Mouse (Mus musculus) limb, embryonic 13.5 days (tissue): ENCODE measurements around the gene Med27. TPM values are rescaled to one million over a fixed set of nuclear protein-coding genes. Genes with fewer than 3 reads are reported as not detected.
"Not testable (repeated sequence)": the region's sequence is repeated elsewhere in the genome, so short reads cannot be mapped to it uniquely, and the experiment has no call there.

ENCODE experiments used
- ATAC-seq: fragments of 200-750 bp; cut with Nextera tagmentation; 2 replicates; pipeline ENCODE4 v1.8.0; 2017; ENCODE audit warnings: low read depth, moderate number of reproducible peaks, moderate TSS enrichment; ENCODE audit not compliant: low FRiP score
- H3K27ac ChIP-seq: fragments of 300-500 bp; sonication (generic); 2 replicates; pipeline ENCODE4 v1.5.1; 2015; ENCODE audit warnings: inconsistent platforms, mild to moderate bottlenecking, moderate library complexity
- H3K27me3 ChIP-seq: fragments of 300-500 bp; sonication (generic); 2 replicates; pipeline ENCODE4 v1.6.1; 2015; ENCODE audit warnings: mild to moderate bottlenecking, inconsistent platforms
- H3K36me3 ChIP-seq: fragments of 300-500 bp; sonication (generic); 2 replicates; pipeline ENCODE4 v1.6.1; 2015; ENCODE audit warnings: inconsistent platforms, mild to moderate bottlenecking, moderate library complexity
- H3K4me1 ChIP-seq: fragments of 300-500 bp; sonication (generic); 2 replicates; pipeline ENCODE4 v1.6.1; 2015; ENCODE audit warnings: inconsistent platforms
- H3K4me2 ChIP-seq: fragments of 300-500 bp; sonication (generic); replicated peaks from 2 replicates; pipeline ENCODE4 v1.6.1; 2015; ENCODE audit warnings: inconsistent platforms, mild to moderate bottlenecking, moderate library complexity
- H3K4me3 ChIP-seq: fragments of 300-500 bp; sonication (generic); 2 replicates; pipeline ENCODE4 v1.5.1; 2015; ENCODE audit warnings: moderate library complexity, mild to moderate bottlenecking, inconsistent platforms
- H3K9ac ChIP-seq: fragments of 300-500 bp; sonication (generic); 2 replicates; pipeline ENCODE4 v1.6.1; 2015; ENCODE audit warnings: mild to moderate bottlenecking, inconsistent platforms
- H3K9me3 ChIP-seq: fragments of 300-500 bp; sonication (generic); 2 replicates; pipeline ENCODE4 v1.6.1; 2016; ENCODE audit warnings: inconsistent platforms
- WGBS: fragments of 180-500 bp; shearing (Covaris S2); methylation state at CpG from one replicate; pipeline ENCODE4 v1.1.7; 2015; 5-methylcytosine and 5-hydroxymethylcytosine counted together
- polyA plus RNA-seq: library from polyadenylated mRNA; unstranded; fragments of >200 nt; fragmentation: Nextera tagmentation; extraction: Ambion mirVana; gene quantifications from 2 replicates; pipeline ENCODE4 v1.2.1, GENCODE M21; 2015

The Med27 gene
- polyA plus RNA-seq, 1 experiment from 2014 or later: 55.6 TPM

GRCm38 (mm10) chr2:29516621-29517170 lies 170.1 kb downstream of the Med27 start:
- no peak overlapping the region for H3K4me3 ChIP-seq
- no peak overlapping the region for H3K9ac ChIP-seq
- no peaks in the 10 kb centered on the region for H3K36me3 ChIP-seq
- 39% methylated on average over 9 of the region's 9 CpGs for WGBS
- ATAC-seq: no peak
- no peaks in the 10 kb centered on the region for H3K27me3 ChIP-seq
- H3K9me3 ChIP-seq: no peaks in the 10 kb centered on the region
- peaks cover 43% of the 10 kb centered on the region for H3K4me1 ChIP-seq
- no peak overlapping the region for H3K27ac ChIP-seq
- no peak overlapping the region for H3K4me2 ChIP-seq

- Histone ChIP-seq H3K36me3 (no peaks in the 10 kb centered on the region), H3K9me3 (no peaks in the 10 kb centered on the region), H3K9ac (no peak overlapping the region), H3K4me3 (no peak overlapping the region), H3K4me1 (peaks cover 39% of the 10 kb centered on the region), H3K27me3 (no peaks in the 10 kb centered on the region), H3K27ac (no peak overlapping the region), H3K4me2 (no peak overlapping the region)
- no peak for ATAC-seq
- WGBS: 16% methylated on average over 3 of the region's 3 CpGs
These were observed 172.8 kb downstream of the Med27 start for GRCm38 (mm10) chr2:29519402-29519801.

GRCm38 (mm10) chr2:29520206-29520605 lies 173.6 kb downstream of the Med27 start:
- Histone ChIP-seq H3K27me3 (no peaks in the 10 kb centered on the region), H3K9me3 (no peaks in the 10 kb centered on the region), H3K4me3 (no peak overlapping the region), H3K4me1 (peaks cover 47% of the 10 kb centered on the region), H3K36me3 (no peaks in the 10 kb centered on the region), H3K27ac (no peak overlapping the region), H3K9ac (no peak overlapping the region), H3K4me2 (no peak overlapping the region)
- 70% methylated on average over 6 of the region's 6 CpGs for WGBS
- ATAC-seq: no peak

- ATAC-seq: no peak
- H3K4me1 ChIP-seq: peaks cover 51% of the 10 kb centered on the region
- H3K27ac ChIP-seq: no peak overlapping the region
- no peak overlapping the region for H3K9ac ChIP-seq
- no peak overlapping the region for H3K4me3 ChIP-seq
- H3K4me2 ChIP-seq: no peak overlapping the region
- H3K36me3 ChIP-seq: no peaks in the 10 kb centered on the region
- no peaks in the 10 kb centered on the region for H3K9me3 ChIP-seq
- H3K27me3 ChIP-seq: no peaks in the 10 kb centered on the region
- 80% methylated on average over 7 of the region's 7 CpGs for WGBS
These were observed 174.9 kb downstream of the Med27 start for GRCm38 (mm10) chr2:29521486-29521885.

- Histone ChIP-seq H3K27ac (no peak overlapping the region), H3K4me3 (no peak overlapping the region), H3K4me1 (peaks cover 33% of the 10 kb centered on the region), H3K36me3 (no peaks in the 10 kb centered on the region), H3K9me3 (no peaks in the 10 kb centered on the region), H3K27me3 (no peaks in the 10 kb centered on the region), H3K9ac (no peak overlapping the region), H3K4me2 (no peak overlapping the region)
- WGBS: 73% methylated on average over 12 of the region's 12 CpGs
- no peak for ATAC-seq
These were observed 177.5 kb downstream of the Med27 start for GRCm38 (mm10) chr2:29523918-29524811.

GRCm38 (mm10) chr2:29525273-29525805 lies 178.7 kb downstream of the Med27 start:
- no peak overlapping the region for H3K4me2 ChIP-seq
- peak overlapping the region; percentile 3; the same call in 1 of the 2 replicates for H3K9ac ChIP-seq
- no peaks in the 10 kb centered on the region for H3K9me3 ChIP-seq
- no peak for ATAC-seq
- WGBS: 30% methylated on average over 4 of the region's 4 CpGs
- H3K36me3 ChIP-seq: no peaks in the 10 kb centered on the region
- no peak overlapping the region for H3K4me3 ChIP-seq
- no peaks in the 10 kb centered on the region for H3K27me3 ChIP-seq
- H3K4me1 ChIP-seq: peaks cover 31% of the 10 kb centered on the region
- H3K27ac ChIP-seq: no peak overlapping the region

- no peak overlapping the region for H3K4me2 ChIP-seq
These were observed 179.6 kb downstream of the Med27 start for GRCm38 (mm10) chr2:29526266-29526665.

GRCm38 (mm10) chr2:29527480-29527879 lies 180.9 kb downstream of the Med27 start:
- not testable (repeated sequence) for ATAC-seq, H3K27me3 ChIP-seq, H3K4me3 ChIP-seq, H3K4me2 ChIP-seq, H3K36me3 ChIP-seq, H3K9ac ChIP-seq, H3K9me3 ChIP-seq, H3K27ac ChIP-seq
- peaks cover 31% of the 10 kb centered on the region for H3K4me1 ChIP-seq
- 74% methylated on average over 8 of the region's 9 CpGs for WGBS

More at GRCm38 (mm10) chr2:29526266-29526665, 179.6 kb downstream of the Med27 start:
- WGBS: 50% methylated on average over 14 of the region's 14 CpGs
- H3K9ac ChIP-seq: no peak overlapping the region
- no peak overlapping the region for H3K27ac ChIP-seq
- no peak for ATAC-seq
- no peaks in the 10 kb centered on the region for H3K36me3 ChIP-seq
- peaks cover 31% of the 10 kb centered on the region for H3K4me1 ChIP-seq
- no peaks in the 10 kb centered on the region for H3K9me3 ChIP-seq
- no peak overlapping the region for H3K4me3 ChIP-seq
- no peaks in the 10 kb centered on the region for H3K27me3 ChIP-seq

GRCm38 (mm10) chr2:29528811-29529210 lies 182.2 kb downstream of the Med27 start:
- Histone ChIP-seq H3K4me3 (no peak overlapping the region), H3K4me1 (peaks cover 31% of the 10 kb centered on the region), H3K9ac (no peak overlapping the region), H3K9me3 (no peaks in the 10 kb centered on the region; the same call in 1 of the 2 replicates), H3K27me3 (no peaks in the 10 kb centered on the region), H3K4me2 (no peak overlapping the region), H3K27ac (no peak overlapping the region), H3K36me3 (no peaks in the 10 kb centered on the region)
- ATAC-seq: no peak
- 90% methylated on average over 5 of the region's 5 CpGs for WGBS

- H3K27me3 ChIP-seq, H3K4me2 ChIP-seq, H3K36me3 ChIP-seq, H3K9me3 ChIP-seq, H3K9ac ChIP-seq, ATAC-seq, H3K27ac ChIP-seq, H3K4me3 ChIP-seq: not testable (repeated sequence)
- 98% methylated on average over 2 of the region's 2 CpGs for WGBS
- H3K4me1 ChIP-seq: peaks cover 21% of the 10 kb centered on the region
These were observed 183.2 kb downstream of the Med27 start for GRCm38 (mm10) chr2:29529788-29530187.

- H3K4me2 ChIP-seq: no peak overlapping the region
- 87% methylated on average over 3 of the region's 3 CpGs for WGBS
These were observed 185.6 kb downstream of the Med27 start for GRCm38 (mm10) chr2:29532173-29532572.

GRCm38 (mm10) chr2:29532921-29533320 lies 186.3 kb downstream of the Med27 start:
- Histone ChIP-seq H3K36me3 (no peaks in the 10 kb centered on the region), H3K9ac (no peak overlapping the region), H3K4me1 (peaks cover 18% of the 10 kb centered on the region), H3K9me3 (no peaks in the 10 kb centered on the region; the same call in 1 of the 2 replicates), H3K4me2 (no peak overlapping the region), H3K27me3 (no peaks in the 10 kb centered on the region), H3K4me3 (no peak overlapping the region), H3K27ac (no peak overlapping the region)
- WGBS: 66% methylated on average over 5 of the region's 5 CpGs
- ATAC-seq: no peak

More at GRCm38 (mm10) chr2:29532173-29532572, 185.6 kb downstream of the Med27 start:
- no peak overlapping the region for H3K27ac ChIP-seq
- no peaks in the 10 kb centered on the region; the same call in 1 of the 2 replicates for H3K9me3 ChIP-seq
- H3K9ac ChIP-seq: no peak overlapping the region
- no peak overlapping the region for H3K4me3 ChIP-seq
- H3K36me3 ChIP-seq: no peaks in the 10 kb centered on the region
- no peaks in the 10 kb centered on the region for H3K27me3 ChIP-seq
- peaks cover 18% of the 10 kb centered on the region for H3K4me1 ChIP-seq
- no peak for ATAC-seq
